Mouse (Mus musculus) cortical plate, adult 2 months (tissue): ENCODE measurements around the gene Sumo2.

ENCODE experiments used
- CTCF ChIP-seq: fragments of 200-500 bp; IDR thresholded peaks from 2 replicates; pipeline ENCODE4 v1.5.1; 2011; ENCODE audit warnings: mild to moderate bottlenecking, control low read depth, low read length; ENCODE audit not compliant: insufficient read depth; ENCODE audit errors: extremely low read depth
- POLR2A ChIP-seq: fragments of 200-500 bp; IDR thresholded peaks from 2 replicates; pipeline ENCODE4 v1.6.1; 2011; ENCODE audit warnings: mild to moderate bottlenecking, low read length, control low read depth; ENCODE audit not compliant: insufficient read depth; ENCODE audit errors: extremely low read depth

GRCm38 (mm10) chr11:115536856-115537568 lies 936 bp upstream of the Sumo2 start:
- TF ChIP-seq POLR2A: no peak
- TF ChIP-seq CTCF: no peak
